Mouse (Mus musculus) large intestine, adult 2 months (tissue): Measurements from ENCODE around the gene Hoxc13. TPM values are rescaled to one million over a fixed set of nuclear protein-coding genes. Genes with fewer than 3 reads are reported as not detected.

ENCODE experiments used
- DNase-seq: peaks from one replicate; pipeline ENCODE4 v3.0.0-alpha.2; 2012; ENCODE audit warnings: low read depth, low spot score
- WGBS: fragments of 180-500 bp; shearing (Covaris S2); methylation state at CpG from one replicate; pipeline ENCODE4 v1.1.7; 2018; 5-methylcytosine and 5-hydroxymethylcytosine counted together
- polyA plus RNA-seq: library from polyadenylated mRNA; depleted of rRNA; stranded (reverse); fragments of >200 nt; gene quantifications from 2 replicates; pipeline ENCODE4 v1.2.3, GENCODE M21; 2012; rRNA removed

Hoxc13 gene
- polyA plus RNA-seq, 1 experiment, result not detected

DNA sequence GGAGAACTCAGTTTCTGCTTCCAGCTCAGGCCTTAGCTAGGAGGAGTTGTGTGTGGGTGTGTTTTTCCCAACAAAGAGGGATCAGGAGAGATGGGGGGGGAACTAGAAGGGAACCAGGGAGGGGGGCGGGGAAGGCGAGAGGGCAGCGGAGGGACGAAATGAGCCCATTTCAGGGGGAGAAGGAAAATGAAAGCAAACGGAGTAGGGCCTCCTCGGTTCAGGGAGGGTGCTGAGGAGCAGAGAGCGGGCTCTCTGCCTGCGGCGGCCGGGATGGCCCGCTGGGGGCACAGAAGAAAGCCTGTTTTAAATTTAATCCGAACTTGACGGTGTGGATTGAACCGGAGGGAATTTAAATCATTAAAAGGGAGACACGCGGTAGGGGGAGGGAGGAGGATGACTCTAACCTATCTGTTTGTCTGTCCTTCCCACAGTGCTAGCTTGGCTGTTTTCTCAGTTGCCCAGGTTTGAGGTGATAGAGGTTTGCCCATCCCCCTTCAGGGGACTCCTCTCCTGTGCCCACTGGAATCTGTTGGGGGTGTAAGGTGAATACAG, 56.6 kb downstream of the Hoxc13 start:
- no peak for DNase-seq
- WGBS, result 10% methylated on average over 16 of the region's 16 CpGs

Other genes starting within 250 kb of the Hoxc13 start
- 376 and 414 TPM in 2 replicates for gene Atp5g2, start 248.8 kb upstream of the Hoxc13 start, polyA plus RNA-seq
- 11.2 and 17.4 TPM in 2 replicates for gene Calcoco1, start 198.9 kb upstream of the Hoxc13 start, polyA plus RNA-seq
- gene Hoxc12, start 15.7 kb downstream of the Hoxc13 start, polyA plus RNA-seq, result not detected in 2 replicates
- gene Hoxc11, start 33.3 kb downstream of the Hoxc13 start, polyA plus RNA-seq, result not detected in 2 replicates
- gene Hoxc10, start 45.7 kb downstream of the Hoxc13 start, polyA plus RNA-seq, result 0.07 TPM in 1 of 2 replicates, not detected in the other
- gene Hoxc5, start 46.3 kb downstream of the Hoxc13 start, polyA plus RNA-seq, result 1.5 and 1.7 TPM in 2 replicates
- 0.04 and 0.74 TPM in 2 replicates for gene Hoxc9, start 55.3 kb downstream of the Hoxc13 start, polyA plus RNA-seq
- 4.5 and 5.5 TPM in 2 replicates for gene Hoxc8, start 69.5 kb downstream of the Hoxc13 start, polyA plus RNA-seq
- gene Hoxc6, start 77.2 kb downstream of the Hoxc13 start, polyA plus RNA-seq, result 10.0 and 10.7 TPM in 2 replicates
- gene Hoxc4, start 97.8 kb downstream of the Hoxc13 start, polyA plus RNA-seq, result 1.4 and 2.2 TPM in 2 replicates
- 12.5 and 19.8 TPM in 2 replicates for gene Smug1, start 246.0 kb downstream of the Hoxc13 start, polyA plus RNA-seq